Comparison of ENCODE assay signal across 8 mouse cellular contexts in genomic region chr9:43845660-43846455, GRCm38 (mm10).
DNase-seq lines count a peak whose midpoint lies in the region; ATAC-seq lines count a peak whose summit lies in the region.

No protein-coding gene starts in this region.

- peak; percentile 14 to 83 for DNase-seq in frontal cortex, adult 2 months (ENCODE audit: extremely low spot score in 1 of 2, low spot score in 1 of 2)
- DNase-seq in A20 (ENCODE audit: low read depth, low spot score), result peak; percentile 18
- peak; percentile 13 to 21 for DNase-seq in adrenal gland, postnatal 4 days (ENCODE audit: low spot score in 2 of 2)
- peak; percentile 60 for DNase-seq in frontal cortex, postnatal 25 days (ENCODE audit: low spot score in 2 of 2)
- peak; percentile 21 to 74 for DNase-seq in layer of hippocampus, adult 18-20 months (ENCODE audit: low spot score in 2 of 2)
- peak; percentile 63 for DNase-seq in lung, postnatal 14 days
- DNase-seq in thymus, postnatal 4 days, result peak; percentile 44

- no peak for ATAC-seq in frontal cortex, adult (ENCODE audit: low TSS enrichment)
